Mouse (Mus musculus) 3T3-L1 (cell line): Measurements from ENCODE around the gene Dhodh.
A peak's percentile ranks its signal among the peaks of the same experiment; 100 is the strongest.

Source experiments
- DNase-seq: peaks from one replicate; pipeline ENCODE4 v3.0.0-alpha.2; 2015; ENCODE audit warnings: low read depth, low spot score

Gene Dhodh

GRCm38 (mm10) chr8:109608271-109609152, at the start of gene Dhodh:
Gene Dhodh (minus strand): TSS chr8:109608673.
- DNase-seq = peak; percentile 95

GRCm38 (mm10) chr8:109656860-109657259, 48.4 kb upstream of the Dhodh start:
- no peak for DNase-seq

- DNase-seq = no peak
These were observed 42.3 kb upstream of the Dhodh start for GRCm38 (mm10) chr8:109650801-109651200.

GRCm38 (mm10) chr8:109648469-109648868, 40.0 kb upstream of the Dhodh start:
- no peak for DNase-seq

GRCm38 (mm10) chr8:109647331-109647730, 38.9 kb upstream of the Dhodh start:
- no peak for DNase-seq

GRCm38 (mm10) chr8:109641236-109641635, 32.8 kb upstream of the Dhodh start:
- DNase-seq = no peak

GRCm38 (mm10) chr8:109640410-109640809, 31.9 kb upstream of the Dhodh start:
- no peak for DNase-seq

GRCm38 (mm10) chr8:109638851-109639250, 30.4 kb upstream of the Dhodh start:
- DNase-seq = no peak

- DNase-seq = no peak
These were observed 26.7 kb upstream of the Dhodh start for GRCm38 (mm10) chr8:109635146-109635545.

GRCm38 (mm10) chr8:109632498-109632897, 24.0 kb upstream of the Dhodh start:
- no peak for DNase-seq

- no peak for DNase-seq
These were observed 20.2 kb upstream of the Dhodh start for GRCm38 (mm10) chr8:109628638-109629037.

GRCm38 (mm10) chr8:109615569-109615968, 7.1 kb upstream of the Dhodh start:
- no peak for DNase-seq

GRCm38 (mm10) chr8:109614243-109615210, 6.1 kb upstream of the Dhodh start, which contains the start of gene Pkd1l3:
Gene Pkd1l3 (plus strand): TSS chr8:109614517.
- DNase-seq = no peak

- DNase-seq = peak; percentile 68
These were observed 655 bp upstream of the Dhodh start for GRCm38 (mm10) chr8:109609153-109609502.

- peak; percentile 30 for DNase-seq
These were observed 823 bp downstream of the Dhodh start for GRCm38 (mm10) chr8:109607650-109608049.

- no peak for DNase-seq
These were observed 1.7 kb downstream of the Dhodh start for GRCm38 (mm10) chr8:109606725-109607124.

- DNase-seq = peak; percentile 72
These were observed 12.6 kb downstream of the Dhodh start for GRCm38 (mm10) chr8:109595854-109596253.

- peak; percentile 80 for DNase-seq
These were observed 15.2 kb downstream of the Dhodh start for GRCm38 (mm10) chr8:109593117-109593788.

- DNase-seq = no peak
These were observed 16.3 kb downstream of the Dhodh start for GRCm38 (mm10) chr8:109592164-109592563.

- DNase-seq = no peak
These were observed 17.1 kb downstream of the Dhodh start for GRCm38 (mm10) chr8:109591367-109591766.

GRCm38 (mm10) chr8:109590901-109591300, 17.6 kb downstream of the Dhodh start:
- DNase-seq = no peak
